Mouse (Mus musculus) kidney, adult 2 months (tissue): ENCODE measurements around the gene Gal3st2.
"Not testable (repeated sequence)": the region's sequence is repeated elsewhere in the genome, so short reads cannot be mapped to it uniquely, and the experiment has no call there.

Experiments used
- CTCF ChIP-seq: fragments of 200-500 bp; conservative IDR thresholded peaks from 2 replicates; pipeline ENCODE4 v1.5.1; 2011; ENCODE audit warnings: low read depth, mild to moderate bottlenecking, control low read depth, low read length, moderate library complexity, mixed read lengths; ENCODE audit not compliant: insufficient read depth, insufficient read length
- POLR2A ChIP-seq: fragments of 200-500 bp; IDR thresholded peaks from one replicate; pipeline ENCODE4 v1.6.1; 2011; ENCODE audit warnings: low read depth, low read length, control low read depth

DNA sequence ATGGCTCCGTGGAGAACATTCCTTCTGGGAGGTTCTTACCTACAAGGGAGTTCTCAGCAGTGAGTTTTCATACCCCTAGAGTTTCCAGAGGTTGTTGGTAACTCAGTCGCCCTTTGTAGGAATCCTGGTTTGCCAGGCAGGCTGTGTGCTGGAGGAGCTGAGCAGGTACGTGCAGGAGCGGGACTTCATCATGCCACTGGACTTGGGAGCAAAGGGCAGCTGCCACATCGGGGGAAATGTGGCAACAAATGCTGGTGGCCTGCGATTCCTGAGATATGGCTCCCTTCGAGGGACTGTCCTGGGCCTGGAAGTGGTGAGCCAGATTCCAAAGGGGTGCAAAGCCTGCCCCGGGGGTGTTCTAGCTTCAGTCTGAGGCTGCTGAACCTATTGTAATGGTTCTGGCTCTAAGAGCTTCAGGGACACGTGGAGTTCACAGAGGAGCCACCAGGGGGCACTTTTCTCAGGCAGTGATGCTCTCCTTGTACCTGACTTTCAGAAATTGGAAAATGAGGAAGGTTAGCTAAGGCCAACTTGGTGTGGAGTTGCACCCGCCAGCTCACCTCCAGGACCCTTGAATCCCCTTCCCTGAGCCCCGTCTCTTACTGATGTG, 48.0 kb downstream of the Gal3st2 start:
- not testable (repeated sequence) for TF ChIP-seq POLR2A, CTCF
